Mouse (Mus musculus) intestine, embryonic 14.5 days (tissue): ENCODE data around the gene Bmp4. TPM values are rescaled to one million over a fixed set of nuclear protein-coding genes. Genes with fewer than 3 reads are reported as not detected.

Experiments used
- ATAC-seq: fragments of 200-750 bp; cut with Nextera tagmentation; replicated peaks from 2 replicates; pipeline ENCODE4 v1.8.0; 2017; ENCODE audit warnings: low read depth, moderate number of reproducible peaks, moderate TSS enrichment, moderate library complexity; ENCODE audit not compliant: low FRiP score, low TSS enrichment
- DNase-seq: peaks from one replicate; pipeline ENCODE4 v3.0.0-alpha.2; 2018; ENCODE audit warnings: low spot score
- H3K27ac ChIP-seq: fragments of 300-500 bp; sonication (generic); 2 replicates; pipeline ENCODE4 v1.5.1; 2014; ENCODE audit warnings: low read depth, mild to moderate bottlenecking, control low read depth
- H3K27me3 ChIP-seq: fragments of 300-500 bp; sonication (generic); replicated peaks from 2 replicates; pipeline ENCODE4 v1.6.1; 2014; ENCODE audit warnings: low read length, control low read depth; ENCODE audit not compliant: control insufficient read depth, insufficient read depth
- H3K36me3 ChIP-seq: fragments of 300-500 bp; sonication (generic); 2 replicates; pipeline ENCODE4 v1.6.1; 2014; ENCODE audit warnings: low read length, control low read depth; ENCODE audit not compliant: control insufficient read depth, insufficient read depth
- H3K4me1 ChIP-seq: fragments of 300-500 bp; sonication (generic); replicated peaks from 2 replicates; pipeline ENCODE4 v1.6.1; 2014; ENCODE audit warnings: low read length, control low read depth, mixed read lengths; ENCODE audit not compliant: control insufficient read depth, insufficient read depth
- H3K4me2 ChIP-seq: fragments of 300-500 bp; sonication (generic); 2 replicates; pipeline ENCODE4 v1.6.1; 2014; ENCODE audit warnings: low read length
- H3K4me3 ChIP-seq: fragments of 300-500 bp; sonication (generic); 2 replicates; pipeline ENCODE4 v1.5.1; 2014; ENCODE audit warnings: low read depth, low read length, control low read depth, mixed read lengths
- H3K9ac ChIP-seq: fragments of 300-500 bp; sonication (generic); 2 replicates; pipeline ENCODE4 v1.6.1; 2014; ENCODE audit warnings: mild to moderate bottlenecking, low read length
- H3K9me3 ChIP-seq: fragments of 300-500 bp; sonication (generic); 2 replicates; pipeline ENCODE4 v1.6.1; 2016; ENCODE audit warnings: low read length, control low read depth; ENCODE audit not compliant: control insufficient read depth
- WGBS: fragments of 180-500 bp; shearing (Covaris S2); extraction: QIAGEN DNeasy Blood & Tissue Kit; methylation state at CpG from one replicate; pipeline ENCODE4 v1.1.7; 2014; 5-methylcytosine and 5-hydroxymethylcytosine counted together
- polyA plus RNA-seq: library from polyadenylated mRNA; unstranded; fragments of >200 nt; fragmentation: Nextera tagmentation; extraction: Ambion mirVana; gene quantifications from 2 replicates; pipeline ENCODE4 v1.2.1, GENCODE M21; 2014

Bmp4 gene
- 62.9 and 71.5 TPM in 2 replicates for polyA plus RNA-seq

DNA sequence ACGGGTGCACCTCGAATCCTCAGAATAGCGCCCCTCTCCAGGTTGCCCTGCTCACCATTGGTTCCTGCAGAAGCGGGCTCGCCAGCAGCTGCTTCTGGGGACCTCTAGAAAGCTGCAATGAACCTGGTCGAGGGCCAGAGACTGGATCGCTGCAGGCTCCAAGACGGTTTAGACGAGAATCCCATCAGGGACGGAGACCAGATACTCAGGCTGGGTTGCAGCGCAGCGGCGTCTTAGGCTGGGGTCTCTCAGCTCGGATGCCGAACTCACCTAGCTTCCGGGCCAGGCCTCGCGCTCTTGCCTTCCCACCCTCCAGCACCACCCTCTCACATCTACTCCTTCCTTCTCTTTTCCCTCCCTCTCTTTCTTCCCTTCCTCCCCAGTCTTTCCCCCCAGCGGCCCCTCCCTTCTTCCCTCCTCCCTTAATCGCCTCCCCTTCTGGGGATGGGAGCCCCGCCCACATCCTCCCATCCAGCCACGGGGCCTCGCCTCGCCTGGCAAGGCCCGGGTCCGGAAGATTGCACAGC is at the start of gene Bmp4:
TSS of gene Bmp4 (minus strand) at position 421 of the 527 bp plus-strand sequence.
- peak; percentile 28 for ATAC-seq
- peaks cover 25% of the 10 kb centered on the region for H3K27me3 ChIP-seq
- H3K27ac ChIP-seq: peak within 1 kb of the TSS; percentile 91

DNA sequence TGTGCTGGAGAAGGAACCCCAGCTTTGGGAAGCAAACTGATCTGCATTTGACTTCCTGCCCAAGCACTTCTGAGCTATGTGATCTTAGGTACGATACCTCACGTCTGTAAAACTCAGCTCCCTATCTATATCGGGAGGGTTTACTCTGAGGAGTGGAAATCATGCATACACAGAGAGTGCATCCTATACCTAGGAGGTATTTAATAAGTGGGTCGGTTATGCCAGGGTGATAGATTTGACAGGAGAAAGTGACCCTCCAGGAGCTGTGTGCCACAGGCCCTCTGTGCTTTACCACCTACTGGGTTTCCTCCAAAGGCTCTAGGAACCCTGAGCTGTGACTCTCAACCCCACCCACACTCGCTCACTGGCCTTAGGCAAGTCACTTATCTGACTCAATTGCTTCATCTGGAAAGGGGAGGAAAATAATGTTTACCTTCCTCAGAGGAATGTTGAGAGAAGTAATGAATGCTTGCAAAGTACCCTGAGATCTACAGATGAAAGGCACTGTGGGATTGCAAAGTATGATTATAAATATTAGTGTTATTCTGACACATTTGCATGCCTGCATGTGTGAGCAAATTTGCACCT is 49.1 kb upstream of the Bmp4 start:
- ATAC-seq: no peak
- H3K4me1 ChIP-seq: peaks cover 5% of the 10 kb centered on the region; the same call in 1 of the 2 replicates
- no peak overlapping the region for H3K4me3 ChIP-seq
- H3K27ac ChIP-seq: no peak overlapping the region
- no peaks in the 10 kb centered on the region for H3K9me3 ChIP-seq
- no peak overlapping the region for H3K4me2 ChIP-seq
- H3K27me3 ChIP-seq: no peaks in the 10 kb centered on the region
- DNase-seq: no peak
- no peaks in the 10 kb centered on the region for H3K36me3 ChIP-seq
- H3K9ac ChIP-seq: no peak overlapping the region
- 79% methylated on average over 5 of the region's 5 CpGs for WGBS

More for the DNA sequence above, at the start of gene Bmp4:
- Histone ChIP-seq H3K9me3 (no peaks in the 10 kb centered on the region), H3K4me3 (peak within 1 kb of the TSS; percentile 60), H3K9ac (peak within 1 kb of the TSS; percentile 86), H3K4me2 (peak within 1 kb of the TSS; percentile 73), H3K4me1 (no peaks in the 10 kb centered on the region), H3K36me3 (no peaks in the 10 kb centered on the region)
- 2% methylated on average over 26 of the region's 26 CpGs for WGBS
- DNase-seq: peak; percentile 80

DNA sequence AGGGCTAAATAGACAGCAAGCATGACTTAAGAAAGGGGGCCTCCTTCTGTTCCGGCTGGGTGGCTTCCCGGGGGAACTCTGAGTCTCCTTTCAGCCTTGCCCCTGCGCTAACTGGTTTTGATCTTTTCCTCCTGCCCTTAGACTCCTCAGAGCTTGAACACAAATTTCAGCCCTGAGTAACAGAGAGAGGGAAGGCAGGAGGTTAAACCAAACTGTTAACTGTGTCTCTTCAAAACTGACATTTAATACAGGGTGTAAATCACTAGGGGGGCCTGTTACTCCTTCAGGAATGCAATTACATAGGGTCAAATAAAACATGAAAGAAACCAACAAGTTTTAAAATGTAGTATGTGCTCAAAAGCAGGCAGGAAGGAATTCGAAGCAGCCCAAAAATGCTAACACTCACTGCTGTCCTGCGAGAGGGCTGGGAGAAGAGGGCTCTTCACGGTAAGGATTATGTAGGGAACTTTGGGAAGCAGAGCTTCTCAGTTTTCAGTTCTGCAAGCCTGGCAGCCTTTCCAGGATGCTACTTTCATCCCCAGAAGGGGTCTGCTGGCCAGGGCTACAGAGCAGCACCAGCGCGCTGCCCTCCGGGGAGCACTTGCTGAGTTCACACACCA is 46.1 kb upstream of the Bmp4 start:
- H3K4me3 ChIP-seq: no peak overlapping the region
- ATAC-seq (peak; percentile 68), DNase-seq (no peak)
- no peaks in the 10 kb centered on the region for H3K36me3 ChIP-seq
- no peak overlapping the region for H3K9ac ChIP-seq
- 9% methylated on average over 9 of the region's 9 CpGs for WGBS
- H3K27me3 ChIP-seq: no peaks in the 10 kb centered on the region
- no peaks in the 10 kb centered on the region for H3K9me3 ChIP-seq
- H3K27ac ChIP-seq: peak overlapping the region; percentile 70
- peaks cover 5% of the 10 kb centered on the region; the same call in 1 of the 2 replicates for H3K4me1 ChIP-seq
- H3K4me2 ChIP-seq: peak overlapping the region; percentile 18; the same call in 1 of the 2 replicates

DNA sequence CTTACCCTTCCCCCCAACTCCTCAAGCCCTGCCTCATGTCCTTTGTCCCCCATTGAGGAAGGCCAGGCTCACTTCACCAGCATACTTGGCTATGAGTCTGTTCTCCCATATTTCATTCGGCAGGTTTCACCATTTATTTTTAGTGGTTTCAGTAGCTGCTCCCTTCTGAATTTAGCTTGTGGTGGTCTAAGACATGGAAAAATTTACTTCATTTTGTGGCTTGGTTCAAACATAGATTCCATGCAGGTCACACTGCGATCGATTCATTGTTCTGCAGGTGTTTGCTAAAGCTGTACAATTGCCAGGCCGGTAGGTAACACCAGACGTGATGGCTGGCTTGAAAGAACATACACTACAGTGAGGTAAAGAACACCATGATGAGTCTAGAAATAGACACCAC is 39.8 kb upstream of the Bmp4 start:
- H3K9ac ChIP-seq: no peak overlapping the region
- DNase-seq: no peak
- 93% methylated on average over 5 of the region's 5 CpGs for WGBS
- H3K4me3 ChIP-seq: no peak overlapping the region
- H3K27me3 ChIP-seq: no peaks in the 10 kb centered on the region
- no peak for ATAC-seq
- no peaks in the 10 kb centered on the region for H3K4me1 ChIP-seq
- no peak overlapping the region for H3K27ac ChIP-seq
- H3K36me3 ChIP-seq: no peaks in the 10 kb centered on the region
- no peak overlapping the region for H3K4me2 ChIP-seq
- no peaks in the 10 kb centered on the region for H3K9me3 ChIP-seq

DNA sequence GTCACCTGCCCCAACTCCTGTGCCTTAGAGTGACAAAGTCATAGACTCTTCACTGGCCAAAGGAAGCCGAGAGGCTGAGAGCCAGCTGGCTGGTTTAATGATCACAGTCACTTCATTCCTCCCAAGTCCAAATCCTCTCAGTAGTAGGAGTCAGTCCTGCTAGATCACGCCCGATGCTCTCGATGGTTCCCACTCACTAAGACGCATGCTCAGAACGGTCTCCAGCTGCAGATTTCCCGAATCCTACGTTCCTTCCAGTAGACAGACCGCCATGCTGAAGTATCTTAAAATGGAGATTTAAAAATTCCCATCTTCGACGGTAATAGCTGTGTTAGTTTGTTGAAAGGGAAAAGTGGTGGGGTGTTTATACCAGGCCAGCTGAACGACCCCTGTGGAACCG is 36.8 kb upstream of the Bmp4 start:
- Histone ChIP-seq H3K4me1 (no peaks in the 10 kb centered on the region), H3K27me3 (no peaks in the 10 kb centered on the region), H3K27ac (no peak overlapping the region), H3K4me2 (no peak overlapping the region), H3K4me3 (no peak overlapping the region), H3K9me3 (no peaks in the 10 kb centered on the region), H3K9ac (no peak overlapping the region), H3K36me3 (no peaks in the 10 kb centered on the region)
- WGBS: 80% methylated on average over 13 of the region's 13 CpGs
- DNase-seq (no peak), ATAC-seq (no peak)

DNA sequence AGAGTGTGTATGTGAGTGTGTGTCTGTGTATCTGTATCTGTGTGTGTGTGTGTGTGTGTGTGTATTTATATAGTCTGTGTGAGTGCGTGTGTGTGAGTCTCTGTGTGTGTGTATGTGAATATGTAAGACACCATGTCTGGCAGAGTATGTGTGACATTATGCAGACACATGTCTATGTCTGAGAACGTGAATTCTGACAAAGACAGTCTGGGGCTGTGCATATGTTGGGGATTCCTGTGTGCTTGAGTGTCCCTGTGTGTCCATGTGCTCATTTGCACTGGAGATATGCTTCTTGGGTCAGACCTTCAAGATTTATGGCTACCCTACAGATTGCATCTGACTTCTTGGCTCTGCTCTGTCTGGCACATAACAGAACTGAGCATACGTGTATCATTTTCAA is 31.4 kb upstream of the Bmp4 start:
- Histone ChIP-seq H3K27ac (no peak overlapping the region), H3K27me3 (no peaks in the 10 kb centered on the region), H3K9me3 (no peaks in the 10 kb centered on the region), H3K4me2 (no peak overlapping the region), H3K36me3 (no peaks in the 10 kb centered on the region), H3K9ac (no peak overlapping the region), H3K4me1 (no peaks in the 10 kb centered on the region), H3K4me3 (no peak overlapping the region)
- DNase-seq: no peak
- no peak for ATAC-seq
- WGBS: 60% methylated on average over 3 of the region's 3 CpGs

DNA sequence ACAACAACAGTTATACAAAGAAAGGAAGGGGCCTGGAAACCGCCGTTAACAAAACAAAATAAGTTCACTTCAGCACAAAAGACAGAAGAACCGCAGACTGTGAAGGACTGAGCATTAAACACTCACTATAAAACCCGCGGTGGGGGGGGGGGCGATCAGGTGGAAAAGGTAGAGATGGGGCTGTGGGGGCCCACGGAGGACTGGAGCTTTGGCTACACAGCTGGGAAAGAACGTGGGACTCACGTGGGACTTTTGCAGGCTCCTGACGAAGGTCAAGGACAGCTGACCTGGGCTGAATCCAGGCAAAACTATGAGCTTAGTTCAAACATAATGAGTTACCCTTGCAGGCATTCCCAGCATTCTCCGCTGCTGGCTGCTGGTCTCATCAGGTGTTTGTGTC is 28.8 kb upstream of the Bmp4 start:
- 49% methylated on average over 11 of the region's 11 CpGs for WGBS
- H3K4me1 ChIP-seq: no peaks in the 10 kb centered on the region
- DNase-seq (no peak), ATAC-seq (no peak)
- no peak overlapping the region for H3K4me2 ChIP-seq
- H3K36me3 ChIP-seq: no peaks in the 10 kb centered on the region
- H3K27ac ChIP-seq: no peak overlapping the region
- no peak overlapping the region for H3K9ac ChIP-seq
- H3K9me3 ChIP-seq: no peaks in the 10 kb centered on the region
- H3K4me3 ChIP-seq: no peak overlapping the region
- 0 out of 2 replicates have a peak, but pooled peaks cover 4% of the 10 kb centered on the region for H3K27me3 ChIP-seq

DNA sequence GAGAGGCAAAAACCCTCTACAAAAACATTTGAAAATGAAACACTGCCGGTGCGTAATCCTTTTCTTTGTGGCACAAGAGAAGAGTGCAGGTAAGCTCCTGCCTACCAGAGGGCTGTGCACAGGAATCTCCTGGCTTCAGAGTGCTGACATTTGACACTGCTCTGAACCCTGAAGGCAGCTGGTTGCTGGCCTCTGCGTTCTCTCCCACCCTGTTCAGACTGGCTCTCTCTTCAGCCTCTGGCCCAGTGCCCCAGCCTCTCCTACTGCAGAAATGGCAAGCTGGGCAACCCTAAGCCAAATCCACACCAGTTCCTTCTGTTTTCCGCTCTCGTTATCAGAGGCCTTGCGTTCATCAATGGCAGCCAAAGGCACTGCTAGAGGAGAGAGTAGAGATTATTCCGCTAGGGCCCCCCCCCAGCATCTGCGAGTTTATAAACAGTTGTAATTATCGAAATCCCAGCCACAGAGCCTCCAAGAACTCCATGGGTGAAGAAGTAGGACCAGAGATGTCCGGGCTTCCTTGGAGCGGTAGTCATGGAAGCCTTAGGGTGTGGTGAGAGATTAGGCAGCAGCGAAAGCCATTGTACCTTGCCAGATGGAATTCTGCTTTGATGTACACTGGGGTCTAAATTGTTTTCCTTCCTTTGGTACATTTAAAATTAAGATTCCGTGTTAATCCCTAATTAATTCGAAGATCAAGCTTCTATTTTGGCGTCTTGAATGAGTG is 28.1 kb upstream of the Bmp4 start:
- ATAC-seq: no peak
- H3K9me3 ChIP-seq: no peaks in the 10 kb centered on the region
- 0 out of 2 replicates have a peak, but pooled peaks cover 4% of the 10 kb centered on the region for H3K27me3 ChIP-seq
- no peak overlapping the region for H3K4me2 ChIP-seq
- H3K27ac ChIP-seq: no peak overlapping the region
- H3K4me3 ChIP-seq: no peak overlapping the region
- no peaks in the 10 kb centered on the region for H3K4me1 ChIP-seq
- H3K9ac ChIP-seq: no peak overlapping the region
- WGBS: 77% methylated on average over 15 of the region's 15 CpGs
- no peaks in the 10 kb centered on the region for H3K36me3 ChIP-seq
- DNase-seq: no peak
